Mouse (Mus musculus) gastrocnemius, postnatal 10 days (tissue): ENCODE measurements around the gene Olfr358. TPM values are rescaled to one million over a fixed set of nuclear protein-coding genes. Genes with fewer than 3 reads are reported as not detected.

Source experiments
- DNase-seq: peaks from one replicate; pipeline ENCODE4 v3.0.0; 2021; ENCODE audit warnings: mixed read lengths
- long read RNA-seq, 2 experiments: library from polyadenylated mRNA; stranded (forward); transcript quantifications; one replicate each; pipeline ENCODE4 v2.0.0; 2021
- total RNA-seq, 2 experiments: library from RNA; stranded (reverse); gene quantifications; 2 replicates each; pipeline ENCODE4 v1.2.3; 2021

Olfr358 gene
- not detected for total RNA-seq
- long read RNA-seq, experiment 1: 0 reads
- long read RNA-seq, experiment 2: 0 reads

DNA sequence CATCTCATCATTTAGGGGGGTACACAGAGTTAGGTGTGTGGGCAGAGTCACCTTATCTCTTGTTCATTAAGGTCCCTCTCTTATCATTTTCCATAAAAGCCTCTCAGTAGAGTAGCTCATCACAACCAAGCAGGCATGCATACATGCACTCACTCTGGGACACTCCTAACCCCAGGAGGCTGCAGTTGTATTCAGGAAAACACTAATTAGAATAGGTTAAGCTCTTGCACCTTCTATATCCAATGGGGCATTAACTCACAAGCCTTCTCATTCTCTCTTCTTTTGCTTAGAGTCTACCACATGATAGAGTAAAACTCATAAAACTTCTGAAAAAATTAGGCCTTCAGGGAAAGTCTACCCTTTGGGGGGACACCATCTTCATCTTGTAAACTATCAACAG lies at the start of gene Olfr358:
Gene Olfr358 (minus strand): TSS at position 101 of the 400 bp plus-strand sequence.
- DNase-seq: no peak

DNA sequence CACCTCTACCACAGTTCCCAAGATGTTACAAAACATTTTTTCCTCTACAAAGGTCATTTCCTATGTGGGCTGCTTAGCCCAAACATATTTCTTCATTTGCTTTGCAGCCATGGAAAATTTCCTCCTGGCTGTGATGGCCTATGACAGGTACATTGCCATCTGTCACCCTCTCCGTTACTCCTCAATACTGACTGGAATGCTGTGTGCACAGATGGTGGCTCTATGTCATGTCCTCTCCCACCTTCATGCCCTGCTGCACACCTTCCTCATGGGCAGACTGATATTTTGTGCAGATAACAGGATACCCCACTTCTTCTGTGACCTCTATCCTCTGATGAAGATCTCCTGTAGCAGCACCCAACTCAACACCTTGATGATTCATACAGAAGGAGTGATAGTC lies 12.1 kb downstream of the Olfr358 start:
- DNase-seq: no peak

DNA sequence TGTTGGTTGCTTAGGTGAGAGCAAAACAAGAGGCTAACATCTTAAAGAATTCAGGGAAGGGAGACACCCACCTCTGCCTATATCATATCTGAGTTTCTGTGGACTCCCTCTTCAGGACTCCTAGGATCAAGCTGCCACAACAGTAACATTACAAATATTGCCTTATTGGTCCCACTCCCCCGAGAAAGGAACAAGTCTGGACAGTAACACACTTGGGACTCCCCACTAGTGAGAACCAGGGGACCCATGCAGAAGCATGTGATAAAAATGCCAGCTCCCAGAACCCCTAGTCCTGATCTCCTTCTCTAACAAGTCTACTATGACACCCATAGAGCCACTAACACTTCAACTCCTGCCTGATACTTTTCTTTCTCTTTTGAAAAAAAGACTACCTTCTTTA lies 15.6 kb downstream of the Olfr358 start, which contains the start of gene Olfr357:
Gene Olfr357 (plus strand): TSS at position 301 of the 400 bp plus-strand sequence.
- no peak for DNase-seq

Other genes starting within 250 kb of the Olfr358 start
- not detected for gene Olfr348, start 225.1 kb downstream of the Olfr358 start, total RNA-seq
- gene Olfr50, start 218.8 kb downstream of the Olfr358 start, total RNA-seq: not detected
- not detected for gene Olfr3, start 192.3 kb downstream of the Olfr358 start, total RNA-seq
- not detected for gene Olfr350, start 163.0 kb downstream of the Olfr358 start, total RNA-seq
- not detected for gene Olfr351, start 146.7 kb downstream of the Olfr358 start, total RNA-seq
- not detected for gene Olfr352, start 140.9 kb downstream of the Olfr358 start, total RNA-seq
- gene Olfr353, start 116.4 kb downstream of the Olfr358 start, total RNA-seq: not detected
- gene Olfr354, start 103.7 kb downstream of the Olfr358 start, total RNA-seq: not detected
- gene Olfr355, start 80.4 kb downstream of the Olfr358 start, total RNA-seq: not detected
- not detected for gene Olfr356, start 72.2 kb downstream of the Olfr358 start, total RNA-seq
- not detected for gene Olfr357, start 15.5 kb downstream of the Olfr358 start, total RNA-seq
- not detected for gene Olfr360, start 56.4 kb upstream of the Olfr358 start, total RNA-seq
- gene Olfr361, start 80.0 kb upstream of the Olfr358 start, total RNA-seq: not detected
- not detected for gene Olfr362, start 108.6 kb upstream of the Olfr358 start, total RNA-seq
- not detected for gene Olfr364-ps1, start 130.0 kb upstream of the Olfr358 start, total RNA-seq
- not detected for gene Olfr365, start 178.9 kb upstream of the Olfr358 start, total RNA-seq
- not detected for gene Olfr366, start 202.2 kb upstream of the Olfr358 start, total RNA-seq